Mouse (Mus musculus): ENCODE results near the gene Akt1s1. TPM values are rescaled to one million over a fixed set of nuclear protein-coding genes. Genes with fewer than 3 reads are reported as not detected.
A peak's percentile ranks its signal among the peaks of the same experiment; 100 is the strongest.

Akt1s1 gene
- polyA plus RNA-seq, 1 experiment from 2014 or later = 88.2 TPM

DNA sequence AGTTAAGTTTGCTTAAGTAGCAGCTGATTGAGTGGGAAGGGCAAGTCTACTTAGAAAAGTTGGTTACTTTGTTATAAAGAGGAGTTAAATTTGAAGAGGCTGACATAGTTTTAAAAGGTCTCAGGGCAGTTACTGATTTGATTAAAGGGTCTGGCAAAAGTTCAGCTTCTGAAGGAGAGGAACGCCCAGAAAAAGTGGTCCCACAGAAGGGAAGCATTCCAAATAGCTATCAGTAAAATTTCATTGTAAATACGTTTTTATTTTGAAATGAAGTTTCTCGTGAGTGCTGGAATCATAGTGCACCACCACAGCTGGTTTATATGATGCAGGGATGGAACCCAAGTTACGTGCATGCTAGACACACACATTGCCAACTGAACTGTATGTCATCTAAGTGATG lies 16.0 kb upstream of the Akt1s1 start:
- peaks cover 43% of the 10 kb centered on the region for H3K36me3 ChIP-seq
- H3K4me3 ChIP-seq (replicated peaks) = no peak overlapping the region
- H3K9ac ChIP-seq (replicated peaks) = no peak overlapping the region
- 81% methylated on average over 4 of the region's 4 CpGs for WGBS
- H3K27ac ChIP-seq = no peak overlapping the region
- H3K27me3 ChIP-seq = no peaks in the 10 kb centered on the region
- no peak overlapping the region for H3K4me2 ChIP-seq (replicated peaks)
- no peaks in the 10 kb centered on the region for H3K4me1 ChIP-seq (replicated peaks)
- ATAC-seq = no peak
- no peaks in the 10 kb centered on the region for H3K9me3 ChIP-seq

DNA sequence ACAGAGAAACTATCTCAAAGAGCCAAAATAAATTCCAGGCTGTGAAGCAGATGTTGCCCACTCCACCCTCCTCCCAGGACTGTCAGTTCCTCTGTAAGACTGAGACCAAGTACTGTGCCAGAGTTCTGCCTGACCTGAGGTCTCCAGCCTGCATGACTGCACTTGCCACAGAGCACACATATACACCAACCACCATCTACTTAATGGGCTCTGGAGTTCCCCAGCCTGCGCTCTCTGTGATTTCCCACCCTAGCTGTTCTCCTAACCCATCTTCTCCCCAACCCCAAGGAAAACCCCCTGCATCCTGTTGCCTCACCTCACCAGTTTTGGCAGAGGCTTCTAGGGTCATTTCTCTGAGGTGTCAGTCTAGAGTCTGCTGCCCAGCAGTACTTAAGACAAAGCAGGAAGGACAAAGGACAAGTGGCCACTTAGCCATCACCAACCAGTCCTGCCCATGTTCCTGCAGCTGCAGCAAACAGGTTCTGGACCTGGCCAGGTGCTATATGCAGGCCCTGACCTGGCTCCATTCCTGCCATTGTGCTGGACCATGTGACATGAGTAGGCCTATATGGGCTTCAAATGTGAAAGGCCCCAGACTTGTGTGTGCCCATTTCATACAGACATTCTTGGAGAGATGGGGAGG lies 13.3 kb upstream of the Akt1s1 start:
- WGBS = 100% methylated on average over 1 of the region's 1 CpGs
- no peak overlapping the region for H3K4me3 ChIP-seq (replicated peaks)
- H3K27me3 ChIP-seq = peaks cover 25% of the 10 kb centered on the region

DNA sequence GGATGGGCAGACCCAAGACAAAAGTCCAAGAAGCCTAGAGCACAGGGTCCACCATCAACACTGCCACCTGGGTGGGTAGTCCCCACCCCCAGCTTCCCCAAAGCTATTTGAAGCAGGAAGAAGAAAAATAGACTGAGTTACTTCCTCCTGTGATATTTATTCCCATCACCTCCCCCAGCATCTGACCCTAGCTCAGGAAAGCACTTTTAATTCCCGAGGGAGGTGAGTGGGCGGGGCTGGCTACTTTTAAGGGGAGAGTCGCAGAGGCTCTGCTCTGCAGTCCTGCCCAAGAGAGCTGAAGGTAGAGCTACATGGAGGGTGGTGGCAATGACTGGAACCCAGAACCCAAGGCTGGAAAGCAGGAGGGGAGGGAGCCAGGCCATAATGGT lies 12.8 kb upstream of the Akt1s1 start:
- WGBS = 58% methylated on average over 3 of the region's 3 CpGs
- Histone ChIP-seq H3K36me3 (peaks cover 21% of the 10 kb centered on the region), H3K27me3 (peaks cover 30% of the 10 kb centered on the region), H3K4me2 (replicated peaks) (no peak overlapping the region), H3K4me1 (replicated peaks) (peaks cover 18% of the 10 kb centered on the region), H3K9ac (replicated peaks) (no peak overlapping the region), H3K9me3 (no peaks in the 10 kb centered on the region), H3K4me3 (replicated peaks) (no peak overlapping the region), H3K27ac (no peak overlapping the region)
- ATAC-seq = no peak

More for the DNA sequence above, 13.3 kb upstream of the Akt1s1 start:
- Histone ChIP-seq H3K4me2 (replicated peaks) (no peak overlapping the region), H3K36me3 (peaks cover 21% of the 10 kb centered on the region), H3K9me3 (no peaks in the 10 kb centered on the region), H3K4me1 (replicated peaks) (peaks cover 18% of the 10 kb centered on the region), H3K27ac (no peak overlapping the region), H3K9ac (replicated peaks) (no peak overlapping the region)
- ATAC-seq = no peak

DNA sequence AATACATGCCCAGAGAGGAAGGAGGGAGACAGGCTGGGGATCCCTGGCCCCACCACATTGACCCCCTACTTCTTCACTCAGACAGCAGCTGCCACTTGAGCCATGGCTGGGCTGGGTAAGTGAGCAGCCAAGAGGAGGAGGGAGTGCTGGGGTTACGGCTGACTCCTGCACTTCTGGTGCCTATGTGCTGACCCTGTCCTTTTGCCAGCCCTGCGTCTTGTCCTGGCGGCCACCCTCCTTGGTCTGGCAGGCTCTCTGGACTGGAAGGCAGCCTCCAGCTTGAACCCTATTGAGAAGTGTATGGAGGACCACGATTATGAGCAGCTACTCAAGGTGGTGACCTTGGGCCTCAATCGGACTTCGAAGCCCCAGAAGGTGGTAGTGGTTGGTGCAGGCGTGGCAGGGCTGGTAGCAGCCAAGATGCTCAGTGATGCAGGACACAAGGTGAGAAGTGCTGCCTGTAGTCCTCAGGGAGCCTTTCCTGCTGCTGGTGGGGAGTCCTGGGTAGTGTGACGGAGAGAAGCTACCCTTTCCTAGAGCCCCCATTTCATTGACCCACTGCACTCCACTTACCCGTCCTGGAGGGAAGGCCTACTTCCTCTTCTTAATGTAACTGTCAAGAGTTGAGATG lies 12.3 kb upstream of the Akt1s1 start:
- H3K27me3 ChIP-seq = peaks cover 35% of the 10 kb centered on the region
- no peak overlapping the region for H3K4me3 ChIP-seq (replicated peaks)
- peaks cover 18% of the 10 kb centered on the region for H3K4me1 ChIP-seq (replicated peaks)
- no peak for ATAC-seq
- WGBS = 88% methylated on average over 9 of the region's 9 CpGs
- H3K9ac ChIP-seq (replicated peaks) = no peak overlapping the region
- H3K9me3 ChIP-seq = no peaks in the 10 kb centered on the region
- H3K36me3 ChIP-seq = peaks cover 21% of the 10 kb centered on the region
- H3K4me2 ChIP-seq (replicated peaks) = no peak overlapping the region
- H3K27ac ChIP-seq = no peak overlapping the region

DNA sequence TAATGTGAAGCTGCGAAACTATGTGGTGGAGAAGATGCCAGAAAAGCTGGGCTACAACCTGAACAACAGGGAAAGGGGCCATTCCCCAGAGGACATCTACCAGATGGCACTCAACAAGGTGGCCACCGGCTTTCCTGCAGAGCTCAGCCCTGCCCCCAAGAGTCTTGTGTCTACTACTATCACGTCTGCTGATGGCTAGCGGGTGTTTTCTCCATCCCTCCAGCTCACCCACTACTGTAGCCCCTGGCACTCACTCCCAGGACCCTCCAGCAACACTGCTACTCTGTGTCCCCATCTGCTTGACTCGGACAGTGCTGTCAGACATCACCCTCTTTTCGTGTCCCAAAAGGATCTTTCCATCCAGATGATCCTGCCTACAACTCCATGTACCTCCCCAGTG lies 10.7 kb upstream of the Akt1s1 start:
- WGBS = 81% methylated on average over 6 of the region's 6 CpGs
- Histone ChIP-seq H3K36me3 (peaks cover 28% of the 10 kb centered on the region), H3K9ac (replicated peaks) (no peak overlapping the region), H3K27ac (no peak overlapping the region), H3K9me3 (no peaks in the 10 kb centered on the region), H3K4me1 (replicated peaks) (peaks cover 18% of the 10 kb centered on the region), H3K27me3 (peaks cover 40% of the 10 kb centered on the region), H3K4me2 (replicated peaks) (no peak overlapping the region), H3K4me3 (replicated peaks) (no peak overlapping the region)
- ATAC-seq = no peak

DNA sequence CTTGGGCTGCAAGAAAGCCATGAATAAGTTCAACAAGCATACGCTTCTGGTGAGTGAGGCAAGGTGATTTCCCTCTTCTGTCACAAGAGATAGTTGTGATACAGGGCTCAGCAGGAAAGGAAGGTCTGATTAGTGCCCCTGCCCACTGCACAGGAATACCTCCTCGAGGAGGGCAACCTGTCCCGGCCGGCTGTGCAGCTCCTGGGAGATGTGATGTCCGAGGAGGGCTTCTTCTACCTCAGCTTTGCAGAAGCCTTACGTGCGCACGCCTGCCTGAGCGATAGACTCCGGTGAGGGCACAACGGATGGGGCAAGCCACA lies 9.7 kb upstream of the Akt1s1 start:
- Histone ChIP-seq H3K9ac (replicated peaks) (peak overlapping the region; percentile 62), H3K36me3 (peaks cover 39% of the 10 kb centered on the region), H3K9me3 (no peaks in the 10 kb centered on the region), H3K27me3 (peaks cover 40% of the 10 kb centered on the region), H3K4me3 (replicated peaks) (peak overlapping the region; percentile 32), H3K27ac (no peak overlapping the region), H3K4me2 (replicated peaks) (peak overlapping the region; percentile 60), H3K4me1 (replicated peaks) (peaks cover 18% of the 10 kb centered on the region)
- 29% methylated on average over 11 of the region's 11 CpGs for WGBS
- 0 out of 2 replicates have a peak, but pooled peaks have one; percentile 0 for ATAC-seq

DNA sequence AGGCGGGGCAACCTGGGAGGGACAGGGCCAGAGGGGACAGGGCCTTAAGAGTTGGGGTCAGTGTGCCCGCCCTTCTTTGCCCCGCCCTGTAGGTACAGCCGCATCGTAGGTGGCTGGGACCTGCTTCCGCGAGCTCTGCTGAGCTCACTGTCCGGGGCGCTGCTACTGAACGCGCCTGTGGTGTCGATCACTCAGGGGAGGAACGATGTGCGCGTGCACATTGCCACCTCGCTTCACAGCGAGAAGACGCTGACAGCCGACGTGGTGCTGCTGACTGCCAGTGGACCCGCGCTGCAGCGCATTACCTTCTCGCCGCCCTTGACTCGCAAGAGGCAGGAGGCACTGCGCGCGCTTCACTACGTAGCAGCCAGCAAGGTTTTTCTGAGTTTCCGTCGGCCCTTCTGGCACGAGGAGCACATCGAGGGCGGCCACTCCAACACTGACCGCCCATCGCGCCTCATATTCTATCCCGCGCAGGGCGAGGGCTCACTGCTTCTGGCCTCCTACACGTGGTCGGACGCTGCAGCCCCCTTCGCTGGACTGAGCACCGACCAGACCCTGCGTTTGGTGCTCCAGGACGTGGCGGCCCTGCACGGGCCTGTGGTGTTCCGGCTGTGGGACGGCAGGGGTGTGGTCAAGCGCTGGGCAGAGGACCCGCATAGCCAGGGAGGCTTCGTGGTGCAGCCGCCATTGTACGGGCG lies 9.2 kb upstream of the Akt1s1 start:
- Histone ChIP-seq H3K9me3 (no peaks in the 10 kb centered on the region), H3K9ac (replicated peaks) (peak overlapping the region; percentile 62), H3K4me1 (replicated peaks) (peaks cover 18% of the 10 kb centered on the region), H3K36me3 (peaks cover 44% of the 10 kb centered on the region), H3K4me3 (replicated peaks) (peak overlapping the region; percentile 32), H3K27ac (no peak overlapping the region), H3K4me2 (replicated peaks) (peak overlapping the region; percentile 60), H3K27me3 (peaks cover 40% of the 10 kb centered on the region)
- WGBS = under 1% methylated on average over 58 of the region's 58 CpGs
- peak; percentile 69 for ATAC-seq

DNA sequence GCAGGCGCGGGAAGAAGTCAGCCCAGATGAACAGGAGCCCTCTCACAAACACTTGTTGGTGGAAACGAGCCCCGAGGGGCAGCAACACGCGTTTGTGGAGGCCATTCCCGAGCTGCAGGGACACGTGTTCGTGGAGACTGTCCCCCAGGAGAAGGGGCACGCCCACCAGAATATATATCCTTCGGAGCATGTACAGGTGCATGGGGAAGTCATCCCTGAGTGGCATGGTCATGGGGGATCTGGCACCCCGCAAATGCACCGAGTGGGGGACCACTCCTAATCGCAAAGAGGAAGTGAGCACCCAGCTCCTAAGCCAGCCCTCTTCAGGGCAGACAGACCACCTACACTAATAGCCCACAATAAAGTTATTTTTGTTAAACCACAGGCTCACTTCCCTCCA lies 8.4 kb upstream of the Akt1s1 start:
- 60% methylated on average over 14 of the region's 14 CpGs for WGBS
- Histone ChIP-seq H3K4me3 (replicated peaks) (peak overlapping the region; percentile 32), H3K9me3 (no peaks in the 10 kb centered on the region), H3K27ac (no peak overlapping the region), H3K27me3 (peaks cover 40% of the 10 kb centered on the region), H3K9ac (replicated peaks) (no peak overlapping the region), H3K36me3 (peaks cover 52% of the 10 kb centered on the region), H3K4me1 (replicated peaks) (peaks cover 18% of the 10 kb centered on the region), H3K4me2 (replicated peaks) (peak overlapping the region; percentile 60; the same call in 1 of the 2 replicates)
- no peak for ATAC-seq

DNA sequence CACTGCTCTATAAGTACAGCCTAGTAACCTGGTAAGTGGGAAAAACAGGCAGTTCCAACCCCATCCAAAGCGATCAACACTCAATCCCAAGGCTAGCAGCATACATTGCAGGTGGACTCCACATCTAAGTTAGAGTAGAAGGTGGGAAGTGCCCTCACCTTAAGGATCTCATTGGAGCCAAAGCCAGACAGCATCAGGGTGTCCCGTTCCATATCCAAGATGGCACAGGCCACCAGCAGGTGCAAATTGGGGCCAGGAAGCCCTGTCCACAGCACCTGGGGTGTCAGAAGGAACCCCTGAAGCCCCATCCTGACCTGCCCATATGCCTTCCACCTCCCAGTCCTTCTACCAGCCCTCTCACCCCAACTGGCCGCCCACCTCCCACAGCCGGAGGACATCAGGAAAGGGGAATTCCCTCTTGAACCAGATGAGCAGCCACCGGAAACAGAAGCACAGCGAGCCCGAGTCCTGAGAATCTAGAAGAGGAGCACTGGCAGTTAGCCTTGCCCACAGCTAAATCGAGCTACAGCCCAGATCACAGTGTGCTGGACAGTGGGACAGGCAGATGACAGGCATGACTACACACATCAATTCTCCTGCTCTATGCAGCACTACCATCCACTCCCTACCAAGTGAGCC lies 6.8 kb upstream of the Akt1s1 start:
- no peak overlapping the region for H3K27ac ChIP-seq
- H3K27me3 ChIP-seq = peaks cover 40% of the 10 kb centered on the region
- H3K9me3 ChIP-seq = no peaks in the 10 kb centered on the region
- no peak overlapping the region for H3K9ac ChIP-seq (replicated peaks)
- H3K4me1 ChIP-seq (replicated peaks) = peaks cover 20% of the 10 kb centered on the region
- peaks cover 67% of the 10 kb centered on the region for H3K36me3 ChIP-seq
- H3K4me2 ChIP-seq (replicated peaks) = no peak overlapping the region
- H3K4me3 ChIP-seq (replicated peaks) = no peak overlapping the region
- ATAC-seq = no peak
- WGBS = 91% methylated on average over 8 of the region's 8 CpGs

DNA sequence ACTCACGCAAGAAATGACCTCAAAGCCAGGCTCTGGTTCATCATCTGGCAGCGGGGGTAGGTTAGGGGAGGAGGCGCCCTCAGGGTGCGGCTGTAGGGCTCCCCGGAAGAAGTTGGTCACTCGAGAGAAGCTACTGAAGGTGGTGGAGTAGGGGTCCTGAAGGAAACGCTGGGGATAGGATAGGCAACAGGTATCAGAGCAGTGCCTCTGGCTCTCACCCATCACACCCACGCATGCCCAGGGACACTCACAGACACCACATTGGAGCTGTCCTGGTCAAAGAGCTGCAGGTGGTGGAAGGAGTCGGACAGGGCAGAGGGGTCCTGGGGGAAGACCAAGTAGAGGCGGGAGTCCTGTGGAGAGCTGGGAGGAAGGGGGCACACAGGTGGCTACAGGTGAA lies 3.8 kb upstream of the Akt1s1 start:
- Histone ChIP-seq H3K36me3 (peaks cover 67% of the 10 kb centered on the region), H3K9ac (replicated peaks) (no peak overlapping the region), H3K27me3 (peaks cover 20% of the 10 kb centered on the region), H3K9me3 (no peaks in the 10 kb centered on the region), H3K4me1 (replicated peaks) (peaks cover 19% of the 10 kb centered on the region), H3K4me3 (replicated peaks) (no peak overlapping the region), H3K27ac (no peak overlapping the region), H3K4me2 (replicated peaks) (no peak overlapping the region)
- WGBS = 95% methylated on average over 10 of the region's 10 CpGs
- ATAC-seq = no peak

DNA sequence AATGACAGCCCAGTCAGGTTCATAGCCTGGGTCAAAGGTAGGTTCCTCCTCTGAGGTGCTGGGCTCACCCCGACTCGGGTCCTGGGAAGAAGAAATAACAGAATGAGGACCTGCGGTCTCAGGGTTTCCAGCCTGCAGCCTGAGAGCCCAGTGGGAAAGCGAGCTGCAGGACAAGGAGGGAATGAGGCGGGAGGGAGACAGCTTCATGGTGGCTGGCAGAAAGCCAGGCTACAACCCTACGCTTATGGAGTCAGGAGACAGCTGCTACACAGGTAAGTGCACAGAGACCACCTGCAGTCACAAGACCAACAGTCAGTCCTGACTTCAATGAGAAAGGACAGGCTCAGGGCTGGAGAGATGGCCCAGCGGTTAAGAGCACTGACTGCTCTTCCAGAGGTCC lies 2.0 kb upstream of the Akt1s1 start:
- H3K4me3 ChIP-seq (replicated peaks) = no peak overlapping the region
- 89% methylated on average over 7 of the region's 7 CpGs for WGBS

DNA sequence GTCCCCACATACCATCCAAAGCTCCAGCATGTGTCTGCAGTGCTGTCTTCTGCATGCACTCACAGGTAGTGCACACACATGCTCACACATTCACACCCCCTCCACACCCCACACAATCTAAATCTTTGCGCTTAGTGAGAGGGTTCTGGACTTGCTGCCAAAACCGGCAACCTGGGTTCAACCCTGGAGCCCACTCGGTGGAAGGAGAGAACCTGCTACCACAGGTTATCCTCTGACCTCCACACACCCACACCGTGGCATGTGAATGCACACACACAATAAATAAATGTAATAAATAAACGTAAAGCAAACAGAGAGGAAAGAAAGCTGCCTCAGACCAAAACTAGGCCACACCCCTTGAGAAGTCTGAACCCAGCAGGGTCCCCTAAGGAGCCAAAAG lies 1.0 kb upstream of the Akt1s1 start:
- Histone ChIP-seq H3K9me3 (no peaks in the 10 kb centered on the region), H3K4me2 (replicated peaks) (peak overlapping the region; percentile 89), H3K9ac (replicated peaks) (peak overlapping the region; percentile 64), H3K4me3 (replicated peaks) (peak overlapping the region; percentile 75), H3K4me1 (replicated peaks) (peaks cover 35% of the 10 kb centered on the region), H3K36me3 (peaks cover 52% of the 10 kb centered on the region), H3K27ac (peak overlapping the region; percentile 97; the same call in 1 of the 2 replicates), H3K27me3 (no peaks in the 10 kb centered on the region)
- 86% methylated on average over 5 of the region's 5 CpGs for WGBS
- ATAC-seq = no peak

More for the DNA sequence above, 2.0 kb upstream of the Akt1s1 start:
- peaks cover 2% of the 10 kb centered on the region for H3K27me3 ChIP-seq
- no peaks in the 10 kb centered on the region for H3K9me3 ChIP-seq
- no peak overlapping the region for H3K9ac ChIP-seq (replicated peaks)
- no peak for ATAC-seq
- H3K4me2 ChIP-seq (replicated peaks) = no peak overlapping the region
- peaks cover 28% of the 10 kb centered on the region for H3K4me1 ChIP-seq (replicated peaks)
- no peak overlapping the region for H3K27ac ChIP-seq
- peaks cover 53% of the 10 kb centered on the region for H3K36me3 ChIP-seq
